Mouse (Mus musculus) limb, embryonic 14.5 days (tissue): ENCODE measurements around the gene Lin9. TPM values are rescaled to one million over a fixed set of nuclear protein-coding genes. Genes with fewer than 3 reads are reported as not detected.

Experiments used
- ATAC-seq: fragments of 200-750 bp; cut with Nextera tagmentation; 2 replicates; pipeline ENCODE4 v1.8.0; 2017; ENCODE audit warnings: low read depth, moderate number of reproducible peaks, moderate TSS enrichment; ENCODE audit not compliant: low FRiP score
- DNase-seq: peaks from one replicate; pipeline ENCODE4 v3.0.0-alpha.2; 2015; ENCODE audit warnings: low spot score
- H3K27ac ChIP-seq: fragments of 300-500 bp; sonication (generic); replicated peaks from 2 replicates; pipeline ENCODE4 v1.5.1; 2014; ENCODE audit warnings: low read depth, mild to moderate bottlenecking, low read length, moderate library complexity, mixed read lengths
- H3K27me3 ChIP-seq: fragments of 300-500 bp; sonication (generic); 2 replicates; pipeline ENCODE4 v1.6.1; 2014; ENCODE audit warnings: low read length, mixed read lengths; ENCODE audit not compliant: control insufficient read depth, insufficient read depth
- H3K36me3 ChIP-seq: fragments of 300-500 bp; sonication (generic); 2 replicates; pipeline ENCODE4 v1.6.1; 2014; ENCODE audit warnings: mild to moderate bottlenecking, low read length, moderate library complexity, mixed read lengths; ENCODE audit not compliant: control insufficient read depth, insufficient read depth
- H3K4me1 ChIP-seq: fragments of 300-500 bp; sonication (generic); 2 replicates; pipeline ENCODE4 v1.6.1; 2014; ENCODE audit warnings: antibody characterized with exemption, low read length, mixed read lengths; ENCODE audit not compliant: control insufficient read depth, insufficient read depth
- H3K4me2 ChIP-seq: fragments of 300-500 bp; sonication (generic); replicated peaks from 2 replicates; pipeline ENCODE4 v1.6.1; 2014; ENCODE audit warnings: low read depth, mild to moderate bottlenecking, low read length, moderate library complexity; ENCODE audit not compliant: severe bottlenecking
- H3K4me3 ChIP-seq: fragments of 300-500 bp; sonication (generic); replicated peaks from 2 replicates; pipeline ENCODE4 v1.5.1; 2014; ENCODE audit warnings: low read length
- H3K9ac ChIP-seq: fragments of 300-500 bp; sonication (generic); 2 replicates; pipeline ENCODE4 v1.6.1; 2014; ENCODE audit warnings: mild to moderate bottlenecking, low read depth, low read length, moderate library complexity; ENCODE audit not compliant: severe bottlenecking
- H3K9me3 ChIP-seq: fragments of 300-500 bp; sonication (generic); 2 replicates; pipeline ENCODE4 v1.6.1; 2016; ENCODE audit warnings: low read length; ENCODE audit not compliant: control insufficient read depth
- POLR2A ChIP-seq: fragments of 200-500 bp; IDR thresholded peaks from 2 replicates; pipeline ENCODE4 v1.8.0; 2012; ENCODE audit warnings: inconsistent platforms, mild to moderate bottlenecking, moderate library complexity, borderline replicate concordance; ENCODE audit not compliant: insufficient read depth, insufficient read length; ENCODE audit errors: extremely low read depth
- WGBS: fragments of 180-500 bp; shearing (Covaris S2); extraction: QIAGEN DNeasy Blood & Tissue Kit; methylation state at CpG from one replicate; pipeline ENCODE4 v1.1.7; 2014; 5-methylcytosine and 5-hydroxymethylcytosine counted together
- polyA plus RNA-seq, 2 experiments: library from polyadenylated mRNA; depleted of rRNA in 1 of 2; stranded (reverse) in 1 of 2; unstranded in 1 of 2; fragments of >200 nt; fragmentation: Nextera tagmentation in 1 of 2; extraction: Ambion mirVana in 1 of 2; gene quantifications; 2 replicates each; pipeline versions ENCODE4 v1.2.1 to v1.2.3; 2012 to 2014

The Lin9 gene
- polyA plus RNA-seq, 2 experiments = 10.8 to 16.1 TPM

GRCm38 (mm10) chr1:180726183-180726582 lies 85.2 kb downstream of the Lin9 start:
- no peak for DNase-seq
- no peak for TF ChIP-seq POLR2A
- ATAC-seq = peak; percentile 62

GRCm38 (mm10) chr1:180729231-180729630 lies 88.3 kb downstream of the Lin9 start:
- no peak overlapping the region for H3K9ac ChIP-seq
- no peaks in the 10 kb centered on the region for H3K27me3 ChIP-seq
- H3K9me3 ChIP-seq = no peaks in the 10 kb centered on the region
- WGBS = 89% methylated on average over 3 of the region's 3 CpGs
- peaks cover 10% of the 10 kb centered on the region for H3K36me3 ChIP-seq
- no peak overlapping the region for H3K4me3 ChIP-seq
- TF ChIP-seq POLR2A = no peak
- H3K4me2 ChIP-seq = no peak overlapping the region
- DNase-seq (no peak), ATAC-seq (no peak)
- no peak overlapping the region for H3K27ac ChIP-seq
- peaks cover 24% of the 10 kb centered on the region for H3K4me1 ChIP-seq

More at GRCm38 (mm10) chr1:180726183-180726582, 85.2 kb downstream of the Lin9 start:
- Histone ChIP-seq H3K36me3 (no peaks in the 10 kb centered on the region), H3K27me3 (no peaks in the 10 kb centered on the region), H3K9me3 (no peaks in the 10 kb centered on the region), H3K4me2 (peak overlapping the region; percentile 88), H3K9ac (peak overlapping the region; percentile 97), H3K4me3 (peak overlapping the region; percentile 100), H3K4me1 (peaks cover 24% of the 10 kb centered on the region), H3K27ac (peak overlapping the region; percentile 92)
- under 1% methylated on average over 39 of the region's 42 CpGs for WGBS

Other genes starting within 250 kb of the Lin9 start
- gene Stum, start 157.6 kb upstream of the Lin9 start, polyA plus RNA-seq (2012; rRNA removed) = 6.3 TPM in 2 replicates
- gene Stum, start 157.6 kb upstream of the Lin9 start, polyA plus RNA-seq (2014; fragmentation: Nextera tagmentation; extraction: Ambion mirVana) = 3.9 and 5.8 TPM in 2 replicates
- gene Parp1, start 72.2 kb upstream of the Lin9 start, polyA plus RNA-seq (2012; rRNA removed) = 89.0 and 107 TPM in 2 replicates
- 108 and 113 TPM in 2 replicates for gene Parp1, start 72.2 kb upstream of the Lin9 start, polyA plus RNA-seq (2014; fragmentation: Nextera tagmentation; extraction: Ambion mirVana)
- 0.13 and 0.17 TPM in 2 replicates for gene Mixl1, start 55.9 kb downstream of the Lin9 start, polyA plus RNA-seq (2012; rRNA removed)
- 0.14 and 0.23 TPM in 2 replicates for gene Mixl1, start 55.9 kb downstream of the Lin9 start, polyA plus RNA-seq (2014; fragmentation: Nextera tagmentation; extraction: Ambion mirVana)
- 40.1 and 41.9 TPM in 2 replicates for gene Acbd3, start 84.9 kb downstream of the Lin9 start, polyA plus RNA-seq (2012; rRNA removed)
- 29.4 and 30.3 TPM in 2 replicates for gene Acbd3, start 84.9 kb downstream of the Lin9 start, polyA plus RNA-seq (2014; fragmentation: Nextera tagmentation; extraction: Ambion mirVana)
- 1,296 and 1,586 TPM in 2 replicates for gene H3f3a, start 172.8 kb downstream of the Lin9 start, polyA plus RNA-seq (2012; rRNA removed)
- 2,743 and 2,800 TPM in 2 replicates for gene H3f3a, start 172.8 kb downstream of the Lin9 start, polyA plus RNA-seq (2014; fragmentation: Nextera tagmentation; extraction: Ambion mirVana)
- 24.6 and 29.8 TPM in 2 replicates for gene Sde2, start 210.0 kb downstream of the Lin9 start, polyA plus RNA-seq (2012; rRNA removed)
- gene Sde2, start 210.0 kb downstream of the Lin9 start, polyA plus RNA-seq (2014; fragmentation: Nextera tagmentation; extraction: Ambion mirVana) = 30.9 and 33.0 TPM in 2 replicates